Mouse (Mus musculus) heart, postnatal 0 days (tissue): ENCODE results near the gene Gm17428. TPM values are rescaled to one million over a fixed set of nuclear protein-coding genes. Genes with fewer than 3 reads are reported as not detected.

ENCODE experiments used
- ATAC-seq: fragments of 200-750 bp; cut with Nextera tagmentation; 2 replicates; pipeline ENCODE4 v1.8.0; 2017; ENCODE audit warnings: low read depth, moderate number of reproducible peaks, moderate library complexity; ENCODE audit not compliant: insufficient read depth
- DNase-seq: peaks from one replicate; pipeline ENCODE4 v3.0.0-alpha.2; 2016; ENCODE audit warnings: low spot score
- H3K27ac ChIP-seq: fragments of 300-500 bp; sonication (generic); 2 replicates; pipeline ENCODE4 v1.5.1; 2014; ENCODE audit warnings: low read depth, mild to moderate bottlenecking
- H3K27me3 ChIP-seq: fragments of 300-500 bp; sonication (generic); 2 replicates; pipeline ENCODE4 v1.6.1; 2014; ENCODE audit warnings: low read length, mixed read lengths; ENCODE audit not compliant: control insufficient read depth, insufficient read depth
- H3K36me3 ChIP-seq: fragments of 300-500 bp; sonication (generic); replicated peaks from 2 replicates; pipeline ENCODE4 v1.6.1; 2014; ENCODE audit warnings: low read length, mixed read lengths; ENCODE audit not compliant: control insufficient read depth, insufficient read depth
- H3K4me1 ChIP-seq: fragments of 300-500 bp; sonication (generic); 2 replicates; pipeline ENCODE4 v1.6.1; 2014; ENCODE audit warnings: antibody characterized with exemption; ENCODE audit not compliant: control insufficient read depth, insufficient read depth
- H3K4me2 ChIP-seq: fragments of 300-500 bp; sonication (generic); 2 replicates; pipeline ENCODE4 v1.6.1; 2014; ENCODE audit warnings: low read depth, mild to moderate bottlenecking, low read length, moderate library complexity
- H3K4me3 ChIP-seq: fragments of 300-500 bp; sonication (generic); 2 replicates; pipeline ENCODE4 v1.5.1; 2014; ENCODE audit warnings: low read depth, low read length
- H3K9ac ChIP-seq: fragments of 300-500 bp; sonication (generic); replicated peaks from 2 replicates; pipeline ENCODE4 v1.6.1; 2014; ENCODE audit warnings: low read depth, low read length, mixed read lengths
- H3K9me3 ChIP-seq: fragments of 300-500 bp; sonication (generic); replicated peaks from 2 replicates; pipeline ENCODE4 v1.6.1; 2016; ENCODE audit warnings: low read length; ENCODE audit not compliant: control insufficient read depth
- CTCF ChIP-seq: IDR thresholded peaks from 2 replicates; pipeline ENCODE4 v1.5.1; 2016; ENCODE audit warnings: antibody characterized with exemption, control low read depth, low read depth
- EP300 ChIP-seq: IDR thresholded peaks from 2 replicates; pipeline ENCODE4 v1.6.1; 2016; ENCODE audit warnings: antibody characterized with exemption, low read depth
- WGBS: fragments of 180-500 bp; shearing (Covaris S2); extraction: QIAGEN DNeasy Blood & Tissue Kit; methylation state at CpG from one replicate; pipeline ENCODE4 v1.1.7; 2014; 5-methylcytosine and 5-hydroxymethylcytosine counted together
- polyA plus RNA-seq: library from polyadenylated mRNA; unstranded; fragments of >200 nt; fragmentation: Nextera tagmentation; extraction: Ambion mirVana; gene quantifications from 2 replicates; pipeline ENCODE4 v1.2.1, GENCODE M21; 2015
- total RNA-seq: library from RNA; depleted of rRNA; stranded (reverse); fragments of >200 nt; gene quantifications from 2 replicates; pipeline ENCODE4 v1.2.3, GENCODE M21; 2014; ENCODE audit warnings: low replicate concordance

Gm17428 gene
- total and polyA plus RNA-seq, 2 experiments from 2014 or later, result not detected

GRCm38 (mm10) chr14:54989886-54990441 lies 13.2 kb downstream of the Gm17428 start:
- TF ChIP-seq CTCF, result no peak
- TF ChIP-seq EP300, result no peak
- WGBS, result 40% methylated on average over 8 of the region's 8 CpGs
- Histone ChIP-seq H3K9me3 (no peaks in the 10 kb centered on the region), H3K9ac (peak overlapping the region; percentile 67), H3K4me2 (peak overlapping the region; percentile 62), H3K4me3 (peak overlapping the region; percentile 46), H3K27me3 (no peaks in the 10 kb centered on the region), H3K4me1 (peaks cover 4% of the 10 kb centered on the region; the same call in 1 of the 2 replicates), H3K36me3 (peaks cover 52% of the 10 kb centered on the region), H3K27ac (peak overlapping the region; percentile 99)
- no peak for DNase-seq
- ATAC-seq, result no peak

- Histone ChIP-seq H3K36me3 (peaks cover 32% of the 10 kb centered on the region), H3K4me3 (peak overlapping the region; percentile 46), H3K27me3 (no peaks in the 10 kb centered on the region), H3K4me2 (peak overlapping the region; percentile 62), H3K9ac (peak overlapping the region; percentile 67), H3K9me3 (no peaks in the 10 kb centered on the region), H3K4me1 (peaks cover 13% of the 10 kb centered on the region; the same call in 1 of the 2 replicates), H3K27ac (peak overlapping the region; percentile 99)
- DNase-seq (no peak), ATAC-seq (no peak)
- WGBS, result 46% methylated on average over 10 of the region's 10 CpGs
- TF ChIP-seq EP300 (no peak), CTCF (no peak)
Observed at GRCm38 (mm10) chr14:54992196-54992595, 15.5 kb downstream of the Gm17428 start.

GRCm38 (mm10) chr14:54993636-54994035 lies 16.9 kb downstream of the Gm17428 start:
- peaks cover 32% of the 10 kb centered on the region for H3K36me3 ChIP-seq
- 29% methylated on average over 10 of the region's 10 CpGs for WGBS
- H3K9ac ChIP-seq, result peak overlapping the region; percentile 67
- peaks cover 19% of the 10 kb centered on the region; the same call in 1 of the 2 replicates for H3K4me1 ChIP-seq
- H3K4me3 ChIP-seq, result peak overlapping the region; percentile 46
- ATAC-seq (no peak), DNase-seq (peak; percentile 17)
- no peak for TF ChIP-seq EP300
- no peak for TF ChIP-seq CTCF
- H3K27me3 ChIP-seq, result no peaks in the 10 kb centered on the region
- peak overlapping the region; percentile 99 for H3K27ac ChIP-seq
- peak overlapping the region; percentile 62 for H3K4me2 ChIP-seq
- H3K9me3 ChIP-seq, result no peaks in the 10 kb centered on the region

- H3K9me3 ChIP-seq, result no peaks in the 10 kb centered on the region
- H3K4me2 ChIP-seq, result peak within 1 kb of the TSS; percentile 62
- H3K27me3 ChIP-seq, result no peaks in the 10 kb centered on the region
- WGBS, result 15% methylated on average over 11 of the region's 11 CpGs
- H3K9ac ChIP-seq, result peak within 1 kb of the TSS; percentile 67
- peaks cover 19% of the 10 kb centered on the region; the same call in 1 of the 2 replicates for H3K4me1 ChIP-seq
- TF ChIP-seq EP300, result peak; percentile 71; the same call in 1 of the 2 replicates
- no peak for TF ChIP-seq CTCF
- ATAC-seq (peak; percentile 57), DNase-seq (peak; percentile 87)
- peaks cover 25% of the 10 kb centered on the region for H3K36me3 ChIP-seq
- H3K27ac ChIP-seq, result peak within 1 kb of the TSS; percentile 99
- H3K4me3 ChIP-seq, result peak within 1 kb of the TSS; percentile 46
Observed at GRCm38 (mm10) chr14:54994136-54994868, 17.6 kb downstream of the Gm17428 start, which contains the start of gene Myh7. Gene Myh7 (minus strand): TSS chr14:54994626.

GRCm38 (mm10) chr14:54994869-54995186 lies 18.1 kb downstream of the Gm17428 start:
- TF ChIP-seq EP300, result no peak
- no peak for TF ChIP-seq CTCF

More at GRCm38 (mm10) chr14:54994869-54995186, 18.1 kb downstream of the Gm17428 start:
- ATAC-seq (peak; percentile 40), DNase-seq (peak; percentile 30)
- H3K4me2 ChIP-seq, result peak overlapping the region; percentile 62
- H3K36me3 ChIP-seq, result peaks cover 21% of the 10 kb centered on the region
- H3K9me3 ChIP-seq, result no peaks in the 10 kb centered on the region
- H3K27me3 ChIP-seq, result no peaks in the 10 kb centered on the region
- H3K4me3 ChIP-seq, result peak overlapping the region; percentile 46; the same call in 1 of the 2 replicates
- peaks cover 19% of the 10 kb centered on the region; the same call in 1 of the 2 replicates for H3K4me1 ChIP-seq
- H3K27ac ChIP-seq, result peak overlapping the region; percentile 99
- peak overlapping the region; percentile 67 for H3K9ac ChIP-seq
